Comparison of ENCODE assay signal across 15 mouse cellular contexts in genomic region chr16:70213861-70214597, GRCm38 (mm10).
DNase-seq lines count a peak whose midpoint lies in the region; ATAC-seq and TF ChIP-seq lines count a peak whose summit lies in the region.
"Had no signal": no experiment of that assay in that cellular context is flagged by ENCODE, and none has a peak within 500 bp of the region (broad histone marks: within the 10 kb centered on the region; RNA-seq: fewer than 3 reads in every experiment).

No protein-coding gene starts in this region.

- no peak for TF ChIP-seq POLR2A in kidney, adult 2 months (IDR thresholded peaks at IDR 0.05; ENCODE audit: low read depth, low read length)
- TF ChIP-seq POLR2A in small intestine, adult 2 months (IDR thresholded peaks at IDR 0.05; ENCODE audit: low read depth, low read length), result no peak

- no peak overlapping the region for H3K9ac ChIP-seq in stomach, embryonic 15.5 days
- H3K9ac ChIP-seq in stomach, postnatal 0 days (ENCODE audit: low read length), result no peak overlapping the region
- H3K9ac ChIP-seq: embryonic facial prominence, embryonic 12.5 days; forebrain, embryonic 15.5 days had no signal

- 73% methylated on average over 1 of the region's 1 CpGs for WGBS in kidney, adult 2 months
- 43% methylated on average over 1 of the region's 1 CpGs for WGBS in stomach, embryonic 15.5 days
- WGBS in stomach, postnatal 0 days, result 46% methylated on average over 1 of the region's 1 CpGs
- 48% methylated on average over 1 of the region's 1 CpGs for WGBS in small intestine, adult 2 months

- no peak for TF ChIP-seq EP300 in stomach, postnatal 0 days (optimal IDR thresholded peaks at IDR 0.05)

- no peak for TF ChIP-seq CTCF in kidney, adult 2 months (conservative IDR thresholded peaks at IDR 0.05; ENCODE audit: insufficient read depth, insufficient read length, low read depth, low read length)
- TF ChIP-seq CTCF in stomach, postnatal 0 days (IDR thresholded peaks at IDR 0.05; ENCODE audit: low read depth), result no peak
- no peak for TF ChIP-seq CTCF in small intestine, adult 2 months (IDR thresholded peaks at IDR 0.05; ENCODE audit: extremely low read depth, insufficient read length, insufficient replicate concordance, low read depth, low read length)

- H3K36me3 ChIP-seq in kidney, adult 2 months (ENCODE audit: control insufficient read depth, insufficient read depth, low read length), result no peaks in the 10 kb centered on the region
- no peaks in the 10 kb centered on the region for H3K36me3 ChIP-seq in stomach, embryonic 15.5 days
- no peaks in the 10 kb centered on the region for H3K36me3 ChIP-seq in stomach, postnatal 0 days (ENCODE audit: control insufficient read depth, insufficient read depth, low read length)
- H3K36me3 ChIP-seq in small intestine, adult 2 months (ENCODE audit: control insufficient read depth, insufficient read depth, low read length), result no peaks in the 10 kb centered on the region
- H3K36me3 ChIP-seq: embryonic facial prominence, embryonic 12.5 days; forebrain, embryonic 15.5 days; heart, embryonic 10.5 days had no signal

- no peak overlapping the region for H3K4me2 ChIP-seq in stomach, embryonic 15.5 days
- no peak overlapping the region for H3K4me2 ChIP-seq in stomach, postnatal 0 days (replicated peaks; ENCODE audit: low read depth)
- H3K4me2 ChIP-seq: embryonic facial prominence, embryonic 12.5 days; forebrain, embryonic 15.5 days had no signal

- H3K27me3 ChIP-seq in kidney, adult 2 months (replicated peaks; ENCODE audit: control insufficient read depth, insufficient read depth, low read length), result no peaks in the 10 kb centered on the region
- no peaks in the 10 kb centered on the region for H3K27me3 ChIP-seq in stomach, embryonic 15.5 days (replicated peaks)
- no peaks in the 10 kb centered on the region for H3K27me3 ChIP-seq in stomach, postnatal 0 days (ENCODE audit: control insufficient read depth, insufficient read depth, low read length)
- H3K27me3 ChIP-seq in small intestine, adult 2 months (ENCODE audit: control insufficient read depth, insufficient read depth, low read length), result no peaks in the 10 kb centered on the region
- H3K27me3 ChIP-seq: embryonic facial prominence, embryonic 12.5 days; forebrain, embryonic 15.5 days had no signal

- no peaks in the 10 kb centered on the region for H3K9me3 ChIP-seq in stomach, embryonic 15.5 days
- no peaks in the 10 kb centered on the region for H3K9me3 ChIP-seq in stomach, postnatal 0 days (ENCODE audit: control insufficient read depth, low read length)
- H3K9me3 ChIP-seq: embryonic facial prominence, embryonic 12.5 days; forebrain, embryonic 15.5 days; heart, embryonic 10.5 days had no signal

- no peaks in the 10 kb centered on the region for H3K4me1 ChIP-seq in kidney, adult 2 months (ENCODE audit: control insufficient read depth, insufficient read depth, low read length)
- no peaks in the 10 kb centered on the region for H3K4me1 ChIP-seq in stomach, embryonic 15.5 days
- no peaks in the 10 kb centered on the region for H3K4me1 ChIP-seq in stomach, postnatal 0 days (replicated peaks; ENCODE audit: control insufficient read depth, insufficient read depth)
- peaks cover 5% of the 10 kb centered on the region; the same call in 1 of the 2 replicates for H3K4me1 ChIP-seq in small intestine, adult 2 months (ENCODE audit: control insufficient read depth, insufficient read depth, insufficient read length, low read length)
- H3K4me1 ChIP-seq: embryonic facial prominence, embryonic 12.5 days; forebrain, embryonic 15.5 days; heart, embryonic 10.5 days had no signal

- peak; percentile 50; the same call in 1 of the 2 replicates for ATAC-seq in stomach, embryonic 15.5 days (ENCODE audit: insufficient read depth, low FRiP score, low read depth)
- no peak for ATAC-seq in stomach, postnatal 0 days (ENCODE audit: low FRiP score, low TSS enrichment)
- ATAC-seq: forebrain, embryonic 15.5 days had no signal

- H3K4me3 ChIP-seq in kidney, adult 2 months (ENCODE audit: insufficient read depth, low read depth, low read length), result no peak overlapping the region
- H3K4me3 ChIP-seq in stomach, embryonic 15.5 days (replicated peaks), result no peak overlapping the region
- H3K4me3 ChIP-seq in stomach, postnatal 0 days (ENCODE audit: low read depth, low read length), result no peak overlapping the region
- H3K4me3 ChIP-seq in small intestine, adult 2 months (ENCODE audit: low read depth, low read length), result no peak overlapping the region
- H3K4me3 ChIP-seq: embryonic facial prominence, embryonic 12.5 days; forebrain, embryonic 15.5 days; heart, embryonic 10.5 days had no signal

- DNase-seq in kidney, postnatal 10 days, result peak; percentile 12
- no peak for DNase-seq in kidney, adult 2 months
- no peak for DNase-seq in stomach, postnatal 0 days (ENCODE audit: low spot score)
- DNase-seq in gastrocnemius, postnatal 10 days, result no peak
- DNase-seq in layer of hippocampus, adult 9-10 months (ENCODE audit: low spot score), result no peak
- DNase-seq: adrenal gland, postnatal 14 days; cerebellum, adult 11-12 months; cerebellum, adult 9-10 months; heart, adult 18-20 months; heart, postnatal 10 days had no signal

- no peak overlapping the region for H3K27ac ChIP-seq in kidney, adult 2 months (ENCODE audit: insufficient read depth, low read depth, low read length)
- H3K27ac ChIP-seq in stomach, embryonic 15.5 days, result no peak overlapping the region
- no peak overlapping the region for H3K27ac ChIP-seq in stomach, postnatal 0 days (replicated peaks)
- peak overlapping the region; percentile 55; the same call in 1 of the 2 replicates for H3K27ac ChIP-seq in small intestine, adult 2 months (ENCODE audit: insufficient read depth, low read depth, low read length)
- H3K27ac ChIP-seq: embryonic facial prominence, embryonic 12.5 days; forebrain, embryonic 15.5 days; heart, embryonic 10.5 days had no signal
